Mouse (Mus musculus): ENCODE results near the gene Fgd5. TPM values are rescaled to one million over a fixed set of nuclear protein-coding genes. Genes with fewer than 3 reads are reported as not detected.

Gene Fgd5
- polyA plus RNA-seq, 1 experiment = 3.7 TPM

- H3K4me1 ChIP-seq (ENCODE audit: control insufficient read depth, insufficient read depth, low read length) = peaks cover 2% of the 10 kb centered on the region
- TF ChIP-seq POLR2A (IDR thresholded peaks at IDR 0.05; ENCODE audit: borderline replicate concordance, control insufficient read depth, low read depth, low read length) (no peak), CTCF (IDR thresholded peaks at IDR 0.05; ENCODE audit: control insufficient read depth, insufficient read depth, low read length) (no peak)
- WGBS = 77% methylated on average over 8 of the region's 8 CpGs
These were observed 17.4 kb downstream of the Fgd5 start for GRCm38 (mm10) chr6:91996072-91996471.

GRCm38 (mm10) chr6:92002558-92003285 is 24.0 kb downstream of the Fgd5 start:
- Histone ChIP-seq H3K27ac (ENCODE audit: control insufficient read depth, insufficient read depth, low read depth, low read length, poor library complexity) (no peak overlapping the region), H3K4me3 (replicated peaks; ENCODE audit: control insufficient read depth, low read depth, low read length) (no peak overlapping the region), H3K4me1 (ENCODE audit: control insufficient read depth, insufficient read depth, low read length) (peaks cover 2% of the 10 kb centered on the region)
- 76% methylated on average over 1 of the region's 1 CpGs for WGBS
- TF ChIP-seq CTCF (IDR thresholded peaks at IDR 0.05; ENCODE audit: control insufficient read depth, insufficient read depth, low read length) = no peak
- no peak for TF ChIP-seq POLR2A (IDR thresholded peaks at IDR 0.05; ENCODE audit: borderline replicate concordance, control insufficient read depth, low read depth, low read length)

More at GRCm38 (mm10) chr6:91996072-91996471, 17.4 kb downstream of the Fgd5 start:
- Histone ChIP-seq H3K27ac (ENCODE audit: control insufficient read depth, insufficient read depth, low read depth, low read length, poor library complexity) (no peak overlapping the region), H3K4me3 (replicated peaks; ENCODE audit: control insufficient read depth, low read depth, low read length) (no peak overlapping the region)

GRCm38 (mm10) chr6:92003646-92004045 is 25.0 kb downstream of the Fgd5 start:
- TF ChIP-seq POLR2A (IDR thresholded peaks at IDR 0.05; ENCODE audit: borderline replicate concordance, control insufficient read depth, low read depth, low read length) (no peak), CTCF (IDR thresholded peaks at IDR 0.05; ENCODE audit: control insufficient read depth, insufficient read depth, low read length) (no peak)
- no peak overlapping the region for H3K4me3 ChIP-seq (replicated peaks; ENCODE audit: control insufficient read depth, low read depth, low read length)
- H3K27ac ChIP-seq (ENCODE audit: control insufficient read depth, insufficient read depth, low read depth, low read length, poor library complexity) = no peak overlapping the region
- 58% methylated on average over 2 of the region's 2 CpGs for WGBS
- H3K4me1 ChIP-seq (ENCODE audit: control insufficient read depth, insufficient read depth, low read length) = peaks cover 2% of the 10 kb centered on the region

- no peak overlapping the region for H3K27ac ChIP-seq (ENCODE audit: control insufficient read depth, insufficient read depth, low read depth, low read length, poor library complexity)
- 80% methylated on average over 6 of the region's 6 CpGs for WGBS
- no peak overlapping the region for H3K4me3 ChIP-seq (replicated peaks; ENCODE audit: control insufficient read depth, low read depth, low read length)
- peaks cover 2% of the 10 kb centered on the region for H3K4me1 ChIP-seq (ENCODE audit: control insufficient read depth, insufficient read depth, low read length)
- TF ChIP-seq POLR2A (IDR thresholded peaks at IDR 0.05; ENCODE audit: borderline replicate concordance, control insufficient read depth, low read depth, low read length) (no peak), CTCF (IDR thresholded peaks at IDR 0.05; ENCODE audit: control insufficient read depth, insufficient read depth, low read length) (no peak)
These were observed 25.6 kb downstream of the Fgd5 start for GRCm38 (mm10) chr6:92004137-92004805.

- H3K27ac ChIP-seq (ENCODE audit: control insufficient read depth, insufficient read depth, low read depth, low read length, poor library complexity) = no peak overlapping the region
- H3K4me3 ChIP-seq (replicated peaks; ENCODE audit: control insufficient read depth, low read depth, low read length) = no peak overlapping the region
- WGBS = 86% methylated on average over 3 of the region's 3 CpGs
- TF ChIP-seq CTCF (IDR thresholded peaks at IDR 0.05; ENCODE audit: control insufficient read depth, insufficient read depth, low read length) = no peak
- TF ChIP-seq POLR2A (IDR thresholded peaks at IDR 0.05; ENCODE audit: borderline replicate concordance, control insufficient read depth, low read depth, low read length) = no peak
- H3K4me1 ChIP-seq (ENCODE audit: control insufficient read depth, insufficient read depth, low read length) = peaks cover 2% of the 10 kb centered on the region
These were observed 26.1 kb downstream of the Fgd5 start for GRCm38 (mm10) chr6:92004806-92005205.

GRCm38 (mm10) chr6:92010895-92011294 is 32.2 kb downstream of the Fgd5 start:
- TF ChIP-seq CTCF (IDR thresholded peaks at IDR 0.05; ENCODE audit: control insufficient read depth, insufficient read depth, low read length) (no peak), POLR2A (IDR thresholded peaks at IDR 0.05; ENCODE audit: borderline replicate concordance, control insufficient read depth, low read depth, low read length) (no peak)
- Histone ChIP-seq H3K4me3 (replicated peaks; ENCODE audit: control insufficient read depth, low read depth, low read length) (no peak overlapping the region), H3K27ac (ENCODE audit: control insufficient read depth, insufficient read depth, low read depth, low read length, poor library complexity) (no peak overlapping the region), H3K4me1 (ENCODE audit: control insufficient read depth, insufficient read depth, low read length) (peaks cover 6% of the 10 kb centered on the region; the same call in 1 of the 2 replicates)
- 62% methylated on average over 2 of the region's 2 CpGs for WGBS

- WGBS = 2% methylated on average over 5 of the region's 5 CpGs
- Histone ChIP-seq H3K4me1 (ENCODE audit: control insufficient read depth, insufficient read depth, low read length) (peaks cover 6% of the 10 kb centered on the region; the same call in 1 of the 2 replicates), H3K27ac (ENCODE audit: control insufficient read depth, insufficient read depth, low read depth, low read length, poor library complexity) (no peak overlapping the region), H3K4me3 (replicated peaks; ENCODE audit: control insufficient read depth, low read depth, low read length) (no peak overlapping the region)
- TF ChIP-seq POLR2A (IDR thresholded peaks at IDR 0.05; ENCODE audit: borderline replicate concordance, control insufficient read depth, low read depth, low read length) (no peak), CTCF (IDR thresholded peaks at IDR 0.05; ENCODE audit: control insufficient read depth, insufficient read depth, low read length) (no peak)
These were observed 33.7 kb downstream of the Fgd5 start for GRCm38 (mm10) chr6:92012413-92012812.

GRCm38 (mm10) chr6:92013035-92013434 is 34.4 kb downstream of the Fgd5 start:
- Histone ChIP-seq H3K4me1 (ENCODE audit: control insufficient read depth, insufficient read depth, low read length) (peaks cover 6% of the 10 kb centered on the region; the same call in 1 of the 2 replicates), H3K4me3 (replicated peaks; ENCODE audit: control insufficient read depth, low read depth, low read length) (no peak overlapping the region), H3K27ac (ENCODE audit: control insufficient read depth, insufficient read depth, low read depth, low read length, poor library complexity) (peak overlapping the region; percentile 81)
- TF ChIP-seq CTCF (IDR thresholded peaks at IDR 0.05; ENCODE audit: control insufficient read depth, insufficient read depth, low read length) (no peak), POLR2A (IDR thresholded peaks at IDR 0.05; ENCODE audit: borderline replicate concordance, control insufficient read depth, low read depth, low read length) (no peak)
- 19% methylated on average over 6 of the region's 6 CpGs for WGBS

Measured in bone marrow, adult 2 months (tissue).